Mouse (Mus musculus) thymus, adult 2 months (tissue): ENCODE measurements around the gene Timeless. TPM values are rescaled to one million over a fixed set of nuclear protein-coding genes. Genes with fewer than 3 reads are reported as not detected.

Experiments used
- DNase-seq: peaks from one replicate; pipeline ENCODE4 v3.0.0; 2021
- H3K27ac ChIP-seq: fragments of 200-500 bp; 2 replicates; pipeline ENCODE4 v1.5.1; 2012; ENCODE audit warnings: low read length, control low read depth; ENCODE audit not compliant: control insufficient read depth, insufficient read depth
- H3K27me3 ChIP-seq: fragments of 200-500 bp; 2 replicates; pipeline ENCODE4 v1.6.1; 2012; ENCODE audit warnings: mild to moderate bottlenecking, low read length, moderate library complexity, mixed read lengths; ENCODE audit not compliant: control insufficient read depth, insufficient read depth
- H3K36me3 ChIP-seq: fragments of 200-500 bp; 2 replicates; pipeline ENCODE4 v1.6.1; 2012; ENCODE audit warnings: mild to moderate bottlenecking, low read length, moderate library complexity; ENCODE audit not compliant: control insufficient read depth, insufficient read depth
- H3K4me1 ChIP-seq: fragments of 200-500 bp; replicated peaks from 2 replicates; pipeline ENCODE4 v1.6.1; 2012; ENCODE audit warnings: low read length; ENCODE audit not compliant: control insufficient read depth, insufficient read depth
- H3K4me3 ChIP-seq: fragments of 200-500 bp; 2 replicates; pipeline ENCODE4 v1.5.1; 2012; ENCODE audit warnings: mild to moderate bottlenecking, low read length, control low read depth, moderate library complexity; ENCODE audit not compliant: control insufficient read depth, insufficient read depth
- CTCF ChIP-seq: fragments of 200-500 bp; IDR thresholded peaks from 2 replicates; pipeline ENCODE4 v1.5.1; 2012; ENCODE audit warnings: mild to moderate bottlenecking, control low read depth, low read length, moderate library complexity, borderline replicate concordance; ENCODE audit not compliant: control insufficient read depth, poor library complexity, insufficient read depth; ENCODE audit errors: extremely low read depth
- POLR2A ChIP-seq: fragments of 200-500 bp; IDR thresholded peaks from 2 replicates; pipeline ENCODE4 v1.6.1; 2012; ENCODE audit warnings: mild to moderate bottlenecking, low read length, control low read depth, moderate library complexity; ENCODE audit not compliant: control insufficient read depth, poor library complexity, insufficient read depth; ENCODE audit errors: extremely low read depth
- WGBS: fragments of 180-500 bp; shearing (Covaris S2); methylation state at CpG from one replicate; pipeline ENCODE4 v1.1.7; 2018; 5-methylcytosine and 5-hydroxymethylcytosine counted together
- polyA plus RNA-seq: library from polyadenylated mRNA; depleted of rRNA; stranded (reverse); fragments of >200 nt; gene quantifications from 2 replicates; pipeline ENCODE4 v1.2.3, GENCODE M21; 2012

Gene Timeless
- polyA plus RNA-seq, 1 experiment = 21.3 TPM

GRCm38 (mm10) chr10:128236321-128236720 is 4.5 kb downstream of the Timeless start:
- 0 out of 2 replicates have a peak, but pooled peaks cover 3% of the 10 kb centered on the region for H3K4me1 ChIP-seq
- no peak overlapping the region for H3K4me3 ChIP-seq
- TF ChIP-seq CTCF (no peak), POLR2A (no peak)
- H3K27ac ChIP-seq = no peak overlapping the region
- H3K36me3 ChIP-seq = peaks cover 11% of the 10 kb centered on the region; the same call in 1 of the 2 replicates
- H3K27me3 ChIP-seq = no peaks in the 10 kb centered on the region
- DNase-seq = no peak
- 94% methylated on average over 4 of the region's 4 CpGs for WGBS

DNA sequence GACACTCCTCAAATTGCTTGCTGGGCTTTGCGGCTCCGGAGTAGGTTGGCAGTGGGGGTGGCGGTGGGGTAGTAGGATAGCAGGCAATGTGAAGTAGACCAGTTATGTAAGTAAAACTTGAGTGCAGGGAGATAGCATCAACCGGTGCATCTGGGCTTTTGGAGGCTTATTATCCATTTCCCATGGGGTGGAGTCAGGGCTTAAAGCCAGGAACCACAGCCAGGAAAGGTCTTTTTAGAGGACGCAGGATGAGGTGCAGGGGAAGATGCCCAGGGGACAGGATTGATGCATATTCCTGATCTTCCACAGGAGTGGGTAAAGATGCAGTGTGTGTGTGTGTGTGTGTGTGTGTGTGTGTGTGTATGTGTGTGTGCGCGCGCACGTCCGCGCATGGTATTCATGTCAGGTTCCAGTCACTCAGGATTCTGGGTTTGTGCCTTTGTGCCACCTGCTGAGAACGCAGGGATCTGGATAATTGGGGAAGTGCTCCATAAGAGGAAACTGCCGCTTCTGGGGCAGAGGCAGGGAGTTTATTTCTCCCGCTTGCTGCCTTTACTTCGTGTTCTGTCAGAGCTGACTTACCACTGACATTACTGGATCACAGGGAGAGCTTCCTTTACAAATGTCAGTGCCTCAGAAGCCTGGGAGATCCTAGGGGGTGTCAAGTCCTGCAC is 6.1 kb downstream of the Timeless start:
- 0 out of 2 replicates have a peak, but pooled peaks cover under 1% of the 10 kb centered on the region for H3K4me1 ChIP-seq
- H3K36me3 ChIP-seq = peaks cover 18% of the 10 kb centered on the region; the same call in 1 of the 2 replicates
- TF ChIP-seq POLR2A (no peak), CTCF (no peak)
- no peak overlapping the region for H3K27ac ChIP-seq
- DNase-seq = no peak
- WGBS = 94% methylated on average over 15 of the region's 15 CpGs
- no peaks in the 10 kb centered on the region for H3K27me3 ChIP-seq
- no peak overlapping the region for H3K4me3 ChIP-seq

DNA sequence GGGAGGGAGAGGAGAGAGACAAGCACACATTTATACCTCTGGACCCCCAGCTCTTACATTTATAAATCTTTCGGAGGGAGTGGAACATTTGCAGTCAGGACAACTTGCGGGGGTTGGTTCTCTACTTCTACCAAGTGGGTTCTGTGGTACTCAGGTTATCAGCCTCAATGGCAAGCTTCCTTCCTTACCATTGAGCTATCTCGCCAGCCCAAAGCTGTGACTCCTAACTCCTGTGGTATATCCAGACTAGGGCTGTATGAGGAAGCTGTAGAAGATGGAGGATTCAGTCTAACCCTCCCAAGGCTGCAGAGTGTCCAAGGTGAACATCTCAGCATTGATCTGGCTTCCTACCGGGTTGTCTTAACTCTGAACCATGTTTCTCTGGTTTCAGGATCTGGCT is 7.3 kb downstream of the Timeless start:
- no peaks in the 10 kb centered on the region for H3K4me1 ChIP-seq
- H3K27me3 ChIP-seq = no peaks in the 10 kb centered on the region
- DNase-seq = no peak
- 99% methylated on average over 4 of the region's 4 CpGs for WGBS
- H3K4me3 ChIP-seq = no peak overlapping the region
- peaks cover 26% of the 10 kb centered on the region; the same call in 1 of the 2 replicates for H3K36me3 ChIP-seq
- H3K27ac ChIP-seq = no peak overlapping the region
- no peak for TF ChIP-seq CTCF
- TF ChIP-seq POLR2A = no peak

DNA sequence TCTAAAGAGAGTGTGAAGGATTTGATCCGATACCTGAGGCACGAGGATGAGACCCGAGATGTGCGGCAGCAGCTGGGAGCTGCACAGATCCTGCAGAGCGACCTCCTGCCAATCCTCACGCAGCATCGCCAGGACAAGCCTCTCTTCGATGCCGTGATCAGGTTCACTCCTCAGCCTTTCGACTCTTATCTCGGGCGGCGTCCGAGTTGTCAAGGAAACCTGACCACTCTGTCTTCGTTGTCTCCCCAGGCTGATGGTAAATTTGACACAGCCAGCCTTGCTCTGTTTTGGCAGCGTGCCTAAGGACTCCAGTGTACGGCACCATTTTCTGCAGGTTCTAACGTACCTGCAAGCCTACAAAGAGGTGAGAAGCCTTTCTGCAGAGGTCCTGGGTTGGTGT is 8.3 kb downstream of the Timeless start:
- no peak overlapping the region for H3K27ac ChIP-seq
- TF ChIP-seq CTCF (no peak), POLR2A (no peak)
- H3K4me1 ChIP-seq = no peaks in the 10 kb centered on the region
- H3K36me3 ChIP-seq = peaks cover 27% of the 10 kb centered on the region; the same call in 1 of the 2 replicates
- 93% methylated on average over 18 of the region's 18 CpGs for WGBS
- no peak overlapping the region for H3K4me3 ChIP-seq
- H3K27me3 ChIP-seq = no peaks in the 10 kb centered on the region
- no peak for DNase-seq

GRCm38 (mm10) chr10:128243252-128243651 is 11.4 kb downstream of the Timeless start:
- TF ChIP-seq CTCF (no peak), POLR2A (no peak)
- no peak overlapping the region for H3K27ac ChIP-seq
- no peak overlapping the region for H3K4me3 ChIP-seq
- H3K4me1 ChIP-seq = no peaks in the 10 kb centered on the region
- H3K27me3 ChIP-seq = no peaks in the 10 kb centered on the region
- WGBS = 94% methylated on average over 8 of the region's 8 CpGs
- DNase-seq = no peak
- peaks cover 52% of the 10 kb centered on the region for H3K36me3 ChIP-seq

DNA sequence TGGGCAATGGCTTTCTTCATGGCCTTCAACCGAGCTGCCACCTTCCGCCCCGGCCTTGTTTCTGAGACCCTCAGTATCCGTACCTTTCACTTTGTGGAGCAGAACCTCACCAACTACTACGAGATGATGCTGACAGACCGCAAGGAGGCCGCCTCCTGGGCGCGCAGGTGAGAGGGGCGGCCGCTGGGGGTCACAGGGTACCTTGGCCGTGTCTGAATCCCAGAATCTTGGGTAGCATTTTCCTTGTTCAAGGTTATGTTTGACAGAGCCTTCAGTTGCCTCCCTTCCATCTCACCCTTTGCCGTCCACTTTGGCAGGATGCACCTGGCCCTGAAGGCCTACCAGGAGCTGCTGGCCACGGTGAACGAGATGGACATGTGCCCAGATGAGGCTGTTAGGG is 12.3 kb downstream of the Timeless start:
- WGBS = 96% methylated on average over 15 of the region's 15 CpGs
- H3K27me3 ChIP-seq = no peaks in the 10 kb centered on the region
- TF ChIP-seq CTCF (no peak), POLR2A (no peak)
- H3K4me1 ChIP-seq = no peaks in the 10 kb centered on the region
- no peak overlapping the region for H3K27ac ChIP-seq
- no peak overlapping the region for H3K4me3 ChIP-seq
- H3K36me3 ChIP-seq = peaks cover 56% of the 10 kb centered on the region
- DNase-seq = no peak
